Comparison of ENCODE assay signal across 8 mouse cellular contexts in genomic region chr2:150525703-150526207, GRCm38 (mm10). TPM values are rescaled to one million over a fixed set of nuclear protein-coding genes. Genes with fewer than 3 reads are reported as not detected.
A peak's percentile ranks its signal among the peaks of the same experiment; 100 is the strongest.
DNase-seq lines count a peak whose midpoint lies in the region; ATAC-seq lines count a peak whose summit lies in the region.

No protein-coding gene starts in this region.

- peak overlapping the region; percentile 47 for H3K9ac ChIP-seq in heart, embryonic 15.5 days
- peak overlapping the region; percentile 32; the same call in 1 of the 2 replicates for H3K9ac ChIP-seq in intestine, embryonic 15.5 days
- H3K9ac ChIP-seq in neural tube, embryonic 11.5 days (ENCODE audit: low read length) = peak overlapping the region; percentile 49

- H3K36me3 ChIP-seq in heart, embryonic 15.5 days = no peaks in the 10 kb centered on the region
- H3K36me3 ChIP-seq in intestine, embryonic 15.5 days = no peaks in the 10 kb centered on the region
- H3K36me3 ChIP-seq in neural tube, embryonic 11.5 days (ENCODE audit: control insufficient read depth, insufficient read depth, low read length) = no peaks in the 10 kb centered on the region

- peaks cover 21% of the 10 kb centered on the region for H3K27me3 ChIP-seq in heart, embryonic 15.5 days
- peaks cover 7% of the 10 kb centered on the region for H3K27me3 ChIP-seq in intestine, embryonic 15.5 days (replicated peaks)
- peaks cover 8% of the 10 kb centered on the region for H3K27me3 ChIP-seq in neural tube, embryonic 11.5 days (ENCODE audit: control insufficient read depth, insufficient read depth, low read length)

- no peak for DNase-seq in heart, adult 9 months (ENCODE audit: low spot score in 2 of 2)
- peak; percentile 32 for DNase-seq in embryo, embryonic 10.5 days (ENCODE audit: low spot score)
- DNase-seq in neural tube, embryonic 11.5 days (ENCODE audit: low spot score) = peak; percentile 17
- DNase-seq in layer of hippocampus, postnatal 25 days (ENCODE audit: extremely low spot score in 1 of 2, low spot score in 1 of 2) = no peak
- no peak for DNase-seq in c-Kit-positive CD71-positive TER-119-positive erythroid progenitor cells, embryonic 14.5 days (ENCODE audit: low spot score)
- DNase-seq in left cerebral cortex, postnatal 10 days (ENCODE audit: extremely low spot score in 1 of 2, low spot score in 2 of 2) = no peak

- H3K4me2 ChIP-seq in heart, embryonic 15.5 days = peak overlapping the region; percentile 83
- H3K4me2 ChIP-seq in intestine, embryonic 15.5 days (replicated peaks) = peak overlapping the region; percentile 91
- H3K4me2 ChIP-seq in neural tube, embryonic 11.5 days (ENCODE audit: low read depth) = peak overlapping the region; percentile 71

- intact Hi-C loops in left cerebral cortex, postnatal 10 days (cut with DNase I) = no loop called here

- 0 out of 2 replicates have a peak, but pooled peaks have one; percentile 39 for ATAC-seq in heart, embryonic 15.5 days (replicated peaks; ENCODE audit: insufficient number of reproducible peaks, insufficient read depth, low FRiP score, low read depth)
- peak; percentile 77 for ATAC-seq in intestine, embryonic 15.5 days
- peak; percentile 64 for ATAC-seq in neural tube, embryonic 11.5 days (ENCODE audit: insufficient read depth, low FRiP score, low TSS enrichment)

- 2% methylated on average over 42 of the region's 42 CpGs for WGBS in heart, embryonic 15.5 days
- 2% methylated on average over 42 of the region's 42 CpGs for WGBS in intestine, embryonic 15.5 days
- WGBS in neural tube, embryonic 11.5 days = 2% methylated on average over 42 of the region's 42 CpGs

- H3K4me3 ChIP-seq in heart, embryonic 15.5 days = peak overlapping the region; percentile 46
- H3K4me3 ChIP-seq in intestine, embryonic 15.5 days (replicated peaks) = peak overlapping the region; percentile 39
- H3K4me3 ChIP-seq in neural tube, embryonic 11.5 days (ENCODE audit: low read depth, low read length) = peak overlapping the region; percentile 37

- peaks cover 5% of the 10 kb centered on the region for H3K4me1 ChIP-seq in heart, embryonic 15.5 days (replicated peaks)
- 0 out of 2 replicates have a peak, but pooled peaks cover 6% of the 10 kb centered on the region for H3K4me1 ChIP-seq in intestine, embryonic 15.5 days (replicated peaks)
- H3K4me1 ChIP-seq in neural tube, embryonic 11.5 days (ENCODE audit: control insufficient read depth, insufficient read depth, low read length) = no peaks in the 10 kb centered on the region

- H3K9me3 ChIP-seq in heart, embryonic 15.5 days (replicated peaks) = no peaks in the 10 kb centered on the region
- no peaks in the 10 kb centered on the region for H3K9me3 ChIP-seq in intestine, embryonic 15.5 days
- H3K9me3 ChIP-seq in neural tube, embryonic 11.5 days (ENCODE audit: control insufficient read depth, low read length) = no peaks in the 10 kb centered on the region

- H3K27ac ChIP-seq in heart, embryonic 15.5 days = no peak overlapping the region
- no peak overlapping the region for H3K27ac ChIP-seq in intestine, embryonic 15.5 days
- no peak overlapping the region for H3K27ac ChIP-seq in neural tube, embryonic 11.5 days (ENCODE audit: low read depth, low read length)

RNA-seq across cellular contexts. Expression of gene Zfp345, which starts 40.9 kb away (rescaled TPM):
- polyA plus RNA-seq in heart, embryonic 15.5 days (2015; fragmentation: Nextera tagmentation; extraction: Ambion mirVana) = 0.06 and 0.08 TPM in 2 replicates
- polyA plus RNA-seq in intestine, embryonic 15.5 days (2015; fragmentation: Nextera tagmentation; extraction: Ambion mirVana) = not detected in 2 replicates
- polyA plus RNA-seq in neural tube, embryonic 11.5 days (2014; fragmentation: Nextera tagmentation; extraction: Ambion mirVana) = 0.34 TPM in 1 of 2 replicates, not detected in the other
- under 1 TPM in 1 of 2 experiments, not detected in 1; 0.27 TPM for total RNA-seq in layer of hippocampus, postnatal 25 days (2021)
- total RNA-seq in left cerebral cortex, postnatal 10 days (2021) = under 1 TPM; 0.24 to 0.36 TPM

RNA-seq across cellular contexts. Expression of gene Cst7, which starts 44.5 kb away (rescaled TPM):
- polyA plus RNA-seq in heart, embryonic 15.5 days (2015; fragmentation: Nextera tagmentation; extraction: Ambion mirVana) = 0.13 and 1.1 TPM in 2 replicates
- polyA plus RNA-seq in intestine, embryonic 15.5 days (2015; fragmentation: Nextera tagmentation; extraction: Ambion mirVana) = 0.34 and 0.58 TPM in 2 replicates
- polyA plus RNA-seq in neural tube, embryonic 11.5 days (2014; fragmentation: Nextera tagmentation; extraction: Ambion mirVana) = 0.40 and 0.50 TPM in 2 replicates
- total RNA-seq in layer of hippocampus, postnatal 25 days (2021) = under 1 TPM in 1 of 2 experiments, not detected in 1; 0.27 TPM
- not detected for total RNA-seq in left cerebral cortex, postnatal 10 days (2021)

Comparison
In these comparisons a context has a peak if more than half of its experiments do, and no peak if none do; other contexts are left out.
1. DNase-seq: peak in embryo, embryonic 10.5 days (single experiment) and neural tube, embryonic 11.5 days (single experiment); none in heart, adult 9 months (0 of 2), layer of hippocampus, postnatal 25 days (0 of 2), c-Kit-positive CD71-positive TER-119-positive erythroid progenitor cells, embryonic 14.5 days (single experiment) and left cerebral cortex, postnatal 10 days (0 of 2).
2. Peak in every context shown above with its lines, with median percentiles within 50 percentile points of each other: ATAC-seq, H3K4me2 ChIP-seq, H3K4me3 ChIP-seq and H3K9ac ChIP-seq.